Mouse (Mus musculus) stomach, postnatal 0 days (tissue): ENCODE measurements at regions not wholly inside any gene's neighbourhood (a gene's known extent, or its start where the extent isn't known, plus 50 kb on each side); places are given as distances from the start of the nearest gene placed in this dataset.

Experiments used
- CTCF ChIP-seq: IDR thresholded peaks from 2 replicates; pipeline ENCODE4 v1.5.1; 2016; ENCODE audit warnings: antibody characterized with exemption, low read depth, mild to moderate bottlenecking, moderate library complexity
- EP300 ChIP-seq: optimal IDR thresholded peaks from 2 replicates; pipeline ENCODE3; 2016; ENCODE audit warnings: antibody characterized with exemption

GRCm38 (mm10) chr10:66899724-66900123 is 196.2 kb upstream of the Jmjd1c start:
- TF ChIP-seq CTCF (no peak), EP300 (no peak)
